Mouse (Mus musculus): ENCODE data around the gene Clk3. TPM values are rescaled to one million over a fixed set of nuclear protein-coding genes. Genes with fewer than 3 reads are reported as not detected.
"Not testable (repeated sequence)": the region's sequence is repeated elsewhere in the genome, so short reads cannot be mapped to it uniquely, and the experiment has no call there.

The Clk3 gene
- polyA plus RNA-seq, 1 experiment from 2014 or later, result 58.5 TPM

GRCm38 (mm10) chr9:57723315-57723715 lies 42.3 kb downstream of the Clk3 start:
- no peak overlapping the region for H3K9ac ChIP-seq (replicated peaks; ENCODE audit: low read depth, low read length)
- H3K9me3 ChIP-seq (ENCODE audit: control insufficient read depth, low read length), result no peaks in the 10 kb centered on the region
- 73% methylated on average over 5 of the region's 5 CpGs for WGBS
- peaks cover 12% of the 10 kb centered on the region; the same call in 1 of the 2 replicates for H3K36me3 ChIP-seq (ENCODE audit: control insufficient read depth, insufficient read depth, low read length)
- H3K27me3 ChIP-seq (ENCODE audit: control insufficient read depth, insufficient read depth, low read length), result no peaks in the 10 kb centered on the region
- no peak for ATAC-seq (ENCODE audit: low read depth)
- H3K4me1 ChIP-seq (ENCODE audit: control insufficient read depth, insufficient read depth, low read length), result no peaks in the 10 kb centered on the region
- H3K4me2 ChIP-seq (ENCODE audit: low read depth, low read length), result no peak overlapping the region
- H3K4me3 ChIP-seq (ENCODE audit: low read depth, low read length), result no peak overlapping the region
- H3K27ac ChIP-seq (ENCODE audit: low read depth, low read length), result no peak overlapping the region

GRCm38 (mm10) chr9:57722371-57722770 lies 43.3 kb downstream of the Clk3 start:
- Histone ChIP-seq H3K9ac (replicated peaks; ENCODE audit: low read depth, low read length) (no peak overlapping the region), H3K4me2 (ENCODE audit: low read depth, low read length) (no peak overlapping the region), H3K4me1 (ENCODE audit: control insufficient read depth, insufficient read depth, low read length) (no peaks in the 10 kb centered on the region), H3K27ac (ENCODE audit: low read depth, low read length) (no peak overlapping the region), H3K4me3 (ENCODE audit: low read depth, low read length) (no peak overlapping the region), H3K36me3 (ENCODE audit: control insufficient read depth, insufficient read depth, low read length) (peaks cover 18% of the 10 kb centered on the region; the same call in 1 of the 2 replicates), H3K27me3 (ENCODE audit: control insufficient read depth, insufficient read depth, low read length) (no peaks in the 10 kb centered on the region), H3K9me3 (ENCODE audit: control insufficient read depth, low read length) (no peaks in the 10 kb centered on the region)
- ATAC-seq (ENCODE audit: low read depth), result no peak
- 89% methylated on average over 1 of the region's 1 CpGs for WGBS

- no peak for ATAC-seq (ENCODE audit: low read depth)
- WGBS, result 96% methylated on average over 3 of the region's 3 CpGs
- Histone ChIP-seq H3K36me3 (ENCODE audit: control insufficient read depth, insufficient read depth, low read length) (peaks cover 26% of the 10 kb centered on the region), H3K4me3 (ENCODE audit: low read depth, low read length) (no peak overlapping the region), H3K27me3 (ENCODE audit: control insufficient read depth, insufficient read depth, low read length) (no peaks in the 10 kb centered on the region), H3K4me1 (ENCODE audit: control insufficient read depth, insufficient read depth, low read length) (no peaks in the 10 kb centered on the region), H3K9me3 (ENCODE audit: control insufficient read depth, low read length) (no peaks in the 10 kb centered on the region), H3K27ac (ENCODE audit: low read depth, low read length) (no peak overlapping the region), H3K4me2 (ENCODE audit: low read depth, low read length) (no peak overlapping the region), H3K9ac (replicated peaks; ENCODE audit: low read depth, low read length) (no peak overlapping the region)
These were observed 44.9 kb downstream of the Clk3 start for GRCm38 (mm10) chr9:57720736-57721135.

- H3K4me1 ChIP-seq (ENCODE audit: control insufficient read depth, insufficient read depth, low read length), result no peaks in the 10 kb centered on the region
- peaks cover 34% of the 10 kb centered on the region for H3K36me3 ChIP-seq (ENCODE audit: control insufficient read depth, insufficient read depth, low read length)
- H3K4me3 ChIP-seq (ENCODE audit: low read depth, low read length), result no peak overlapping the region
- 87% methylated on average over 7 of the region's 7 CpGs for whole genome bisulfite sequencing
- ATAC-seq (ENCODE audit: low read depth), result no peak
- H3K4me2 ChIP-seq (ENCODE audit: low read depth, low read length), result no peak overlapping the region
- no peak overlapping the region for H3K27ac ChIP-seq (ENCODE audit: low read depth, low read length)
- H3K27me3 ChIP-seq (ENCODE audit: control insufficient read depth, insufficient read depth, low read length), result no peaks in the 10 kb centered on the region
- no peak overlapping the region for H3K9ac ChIP-seq (replicated peaks; ENCODE audit: low read depth, low read length)
- H3K9me3 ChIP-seq (ENCODE audit: control insufficient read depth, low read length), result no peaks in the 10 kb centered on the region
These were observed 47.3 kb downstream of the Clk3 start for GRCm38 (mm10) chr9:57718408-57718807.

GRCm38 (mm10) chr9:57712194-57712593 lies 53.5 kb downstream of the Clk3 start:
- Histone ChIP-seq H3K36me3 (ENCODE audit: control insufficient read depth, insufficient read depth, low read length) (peaks cover 25% of the 10 kb centered on the region), H3K4me1 (ENCODE audit: control insufficient read depth, insufficient read depth, low read length) (peaks cover 7% of the 10 kb centered on the region; the same call in 1 of the 2 replicates), H3K4me3 (ENCODE audit: low read depth, low read length) (no peak overlapping the region), H3K27ac (ENCODE audit: low read depth, low read length) (no peak overlapping the region), H3K9me3 (ENCODE audit: control insufficient read depth, low read length) (no peaks in the 10 kb centered on the region), H3K27me3 (ENCODE audit: control insufficient read depth, insufficient read depth, low read length) (no peaks in the 10 kb centered on the region), H3K4me2 (ENCODE audit: low read depth, low read length) (no peak overlapping the region), H3K9ac (replicated peaks; ENCODE audit: low read depth, low read length) (no peak overlapping the region)
- no peak for ATAC-seq (ENCODE audit: low read depth)
- WGBS, result 81% methylated on average over 2 of the region's 2 CpGs

- not testable (repeated sequence) for H3K27me3 ChIP-seq (ENCODE audit: control insufficient read depth, insufficient read depth, low read length); H3K9ac ChIP-seq (replicated peaks; ENCODE audit: low read depth, low read length); H3K4me1 ChIP-seq (ENCODE audit: control insufficient read depth, insufficient read depth, low read length); H3K9me3 ChIP-seq (ENCODE audit: control insufficient read depth, low read length); H3K27ac ChIP-seq (ENCODE audit: low read depth, low read length); ATAC-seq (ENCODE audit: low read depth); H3K4me3 ChIP-seq (ENCODE audit: low read depth, low read length); H3K4me2 ChIP-seq (ENCODE audit: low read depth, low read length)
- peaks cover 15% of the 10 kb centered on the region; the same call in 1 of the 2 replicates for H3K36me3 ChIP-seq (ENCODE audit: control insufficient read depth, insufficient read depth, low read length)
- WGBS, result 95% methylated on average over 4 of the region's 5 CpGs
These were observed 55.4 kb downstream of the Clk3 start for GRCm38 (mm10) chr9:57710214-57710613.

GRCm38 (mm10) chr9:57708720-57709274 lies 56.9 kb downstream of the Clk3 start:
- Histone ChIP-seq H3K27ac (ENCODE audit: low read depth, low read length) (peak overlapping the region; percentile 78), H3K4me2 (ENCODE audit: low read depth, low read length) (peak overlapping the region; percentile 85), H3K4me1 (ENCODE audit: control insufficient read depth, insufficient read depth, low read length) (peaks cover 7% of the 10 kb centered on the region; the same call in 1 of the 2 replicates), H3K9me3 (ENCODE audit: control insufficient read depth, low read length) (no peaks in the 10 kb centered on the region), H3K4me3 (ENCODE audit: low read depth, low read length) (peak overlapping the region; percentile 70), H3K9ac (replicated peaks; ENCODE audit: low read depth, low read length) (peak overlapping the region; percentile 83), H3K27me3 (ENCODE audit: control insufficient read depth, insufficient read depth, low read length) (no peaks in the 10 kb centered on the region), H3K36me3 (ENCODE audit: control insufficient read depth, insufficient read depth, low read length) (0 out of 2 replicates have a peak, but pooled peaks cover 8% of the 10 kb centered on the region)
- WGBS, result 4% methylated on average over 38 of the region's 39 CpGs
- ATAC-seq (ENCODE audit: low read depth), result peak; percentile 81

GRCm38 (mm10) chr9:57708068-57708719 lies 57.5 kb downstream of the Clk3 start, which contains the start of gene Edc3:
Gene Edc3, plus strand, starts transcription at chr9:57708540.
- Histone ChIP-seq H3K4me2 (ENCODE audit: low read depth, low read length) (peak within 1 kb of the TSS; percentile 85), H3K27ac (ENCODE audit: low read depth, low read length) (peak within 1 kb of the TSS; percentile 78), H3K9me3 (ENCODE audit: control insufficient read depth, low read length) (no peaks in the 10 kb centered on the region), H3K36me3 (ENCODE audit: control insufficient read depth, insufficient read depth, low read length) (0 out of 2 replicates have a peak, but pooled peaks cover 3% of the 10 kb centered on the region), H3K27me3 (ENCODE audit: control insufficient read depth, insufficient read depth, low read length) (no peaks in the 10 kb centered on the region), H3K4me3 (ENCODE audit: low read depth, low read length) (peak within 1 kb of the TSS; percentile 70), H3K9ac (replicated peaks; ENCODE audit: low read depth, low read length) (peak within 1 kb of the TSS; percentile 83), H3K4me1 (ENCODE audit: control insufficient read depth, insufficient read depth, low read length) (peaks cover 7% of the 10 kb centered on the region; the same call in 1 of the 2 replicates)
- ATAC-seq (ENCODE audit: low read depth), result peak; percentile 94
- under 1% methylated on average over 23 of the region's 23 CpGs for WGBS

GRCm38 (mm10) chr9:57706496-57706895 lies 59.2 kb downstream of the Clk3 start:
- Histone ChIP-seq H3K4me2 (ENCODE audit: low read depth, low read length) (no peak overlapping the region), H3K4me1 (ENCODE audit: control insufficient read depth, insufficient read depth, low read length) (peaks cover 7% of the 10 kb centered on the region; the same call in 1 of the 2 replicates), H3K36me3 (ENCODE audit: control insufficient read depth, insufficient read depth, low read length) (no peaks in the 10 kb centered on the region), H3K9me3 (ENCODE audit: control insufficient read depth, low read length) (no peaks in the 10 kb centered on the region), H3K9ac (replicated peaks; ENCODE audit: low read depth, low read length) (no peak overlapping the region), H3K4me3 (ENCODE audit: low read depth, low read length) (no peak overlapping the region), H3K27me3 (ENCODE audit: control insufficient read depth, insufficient read depth, low read length) (no peaks in the 10 kb centered on the region), H3K27ac (ENCODE audit: low read depth, low read length) (no peak overlapping the region)
- ATAC-seq (ENCODE audit: low read depth), result no peak
- 90% methylated on average over 3 of the region's 3 CpGs for WGBS
